Mouse (Mus musculus): ENCODE measurements around the gene Tgm6. TPM values are rescaled to one million over a fixed set of nuclear protein-coding genes. Genes with fewer than 3 reads are reported as not detected.
A peak's percentile ranks its signal among the peaks of the same experiment; 100 is the strongest.

The Tgm6 gene
- polyA plus RNA-seq, 1 experiment, result 0.07 TPM

DNA sequence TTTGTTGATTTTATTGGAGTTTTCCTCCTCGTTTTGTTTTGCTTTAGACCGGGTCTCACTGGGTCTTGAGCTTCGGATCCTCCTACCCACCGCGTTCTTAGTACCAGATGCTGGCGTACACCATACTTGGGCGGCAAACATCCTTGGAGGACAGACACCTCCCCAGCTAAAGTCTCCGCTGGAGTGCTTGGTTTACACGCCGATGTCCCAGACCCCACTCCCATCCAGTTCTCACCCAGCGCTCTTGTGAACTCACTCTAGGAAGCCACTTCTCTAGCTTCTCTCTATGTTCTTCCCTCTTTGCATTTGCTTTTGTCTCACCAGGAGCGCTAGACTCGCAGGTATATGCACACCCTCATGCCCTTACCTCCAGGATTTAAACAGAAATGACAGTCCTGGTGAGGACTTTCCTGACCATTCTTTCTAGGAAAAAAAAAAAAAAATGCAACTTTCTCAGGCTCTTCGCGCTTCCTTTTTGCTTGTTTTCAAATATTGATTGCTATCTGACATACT, 67.3 kb downstream of the Tgm6 start:
- Histone ChIP-seq H3K27me3 (ENCODE audit: control insufficient read depth, insufficient read depth, low read length) (no peaks in the 10 kb centered on the region), H3K4me3 (replicated peaks; ENCODE audit: insufficient read depth, low read depth, low read length) (peak overlapping the region; percentile 89), H3K27ac (ENCODE audit: insufficient read depth, low read length) (peak overlapping the region; percentile 2; the same call in 1 of the 2 replicates), H3K4me1 (ENCODE audit: control insufficient read depth, insufficient read depth, low read length) (peaks cover 6% of the 10 kb centered on the region)
- 2% methylated on average over 15 of the region's 15 CpGs for WGBS
- TF ChIP-seq CTCF (IDR thresholded peaks at IDR 0.05; ENCODE audit: borderline replicate concordance, insufficient read depth, low read depth, low read length), result no peak
- TF ChIP-seq POLR2A (IDR thresholded peaks at IDR 0.05; ENCODE audit: borderline replicate concordance, insufficient read depth, low read length), result no peak
- DNase-seq, result no peak

DNA sequence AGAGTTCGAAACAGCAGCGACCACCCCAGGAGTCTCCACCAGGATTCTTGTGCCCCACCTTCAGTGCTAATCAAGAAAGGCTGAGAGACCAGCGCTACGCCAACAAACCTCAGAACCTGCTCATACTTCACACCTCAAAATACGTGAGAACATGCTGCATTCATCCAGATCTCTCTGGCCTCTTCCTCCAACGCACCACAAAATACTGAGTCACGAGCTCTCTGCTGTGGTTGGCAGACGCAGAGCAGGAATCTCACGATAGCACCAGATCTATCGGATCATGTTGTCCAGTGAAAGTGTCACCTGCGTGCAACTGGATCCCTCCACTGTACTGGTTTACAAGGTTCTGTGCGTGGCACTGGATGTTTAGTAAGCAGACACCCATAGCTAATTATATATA, 76.2 kb downstream of the Tgm6 start:
- Histone ChIP-seq H3K27me3 (ENCODE audit: control insufficient read depth, insufficient read depth, low read length) (no peaks in the 10 kb centered on the region), H3K4me1 (ENCODE audit: control insufficient read depth, insufficient read depth, low read length) (no peaks in the 10 kb centered on the region), H3K27ac (ENCODE audit: insufficient read depth, low read length) (no peak overlapping the region), H3K4me3 (replicated peaks; ENCODE audit: insufficient read depth, low read depth, low read length) (no peak overlapping the region)
- no peak for DNase-seq
- no peak for TF ChIP-seq CTCF (IDR thresholded peaks at IDR 0.05; ENCODE audit: borderline replicate concordance, insufficient read depth, low read depth, low read length)
- 87% methylated on average over 12 of the region's 12 CpGs for WGBS

DNA sequence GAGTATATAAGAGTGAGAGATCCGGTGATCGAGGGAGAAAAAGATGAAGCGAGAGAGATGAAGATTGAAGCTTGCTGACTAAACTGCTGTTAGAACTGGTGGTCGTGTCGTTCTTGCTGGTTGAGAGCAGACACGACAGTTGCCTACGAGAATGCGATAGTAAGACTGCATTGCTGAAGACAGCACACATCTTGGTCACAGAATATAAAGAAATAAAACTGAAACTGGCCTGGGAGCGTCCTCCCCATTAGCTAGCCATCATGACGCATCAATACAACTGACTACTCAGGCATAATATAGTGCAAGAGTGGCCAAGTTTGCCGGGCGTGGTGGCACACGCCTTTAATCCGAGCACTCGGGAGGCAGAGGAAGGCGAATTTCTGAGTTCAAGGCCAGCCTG, 82.7 kb downstream of the Tgm6 start, which contains the start of gene Tmc2:
Gene Tmc2, plus strand, starts transcription at position 301 of the 400 bp plus-strand sequence.
- TF ChIP-seq CTCF (IDR thresholded peaks at IDR 0.05; ENCODE audit: borderline replicate concordance, insufficient read depth, low read depth, low read length) (no peak), POLR2A (IDR thresholded peaks at IDR 0.05; ENCODE audit: borderline replicate concordance, insufficient read depth, low read length) (no peak)
- Histone ChIP-seq H3K27ac (ENCODE audit: insufficient read depth, low read length) (no peak within 1 kb of the TSS), H3K4me1 (ENCODE audit: control insufficient read depth, insufficient read depth, low read length) (no peaks in the 10 kb centered on the region), H3K27me3 (ENCODE audit: control insufficient read depth, insufficient read depth, low read length) (no peaks in the 10 kb centered on the region), H3K4me3 (replicated peaks; ENCODE audit: insufficient read depth, low read depth, low read length) (no peak within 1 kb of the TSS)
- WGBS, result 66% methylated on average over 16 of the region's 16 CpGs
- no peak for DNase-seq

DNA sequence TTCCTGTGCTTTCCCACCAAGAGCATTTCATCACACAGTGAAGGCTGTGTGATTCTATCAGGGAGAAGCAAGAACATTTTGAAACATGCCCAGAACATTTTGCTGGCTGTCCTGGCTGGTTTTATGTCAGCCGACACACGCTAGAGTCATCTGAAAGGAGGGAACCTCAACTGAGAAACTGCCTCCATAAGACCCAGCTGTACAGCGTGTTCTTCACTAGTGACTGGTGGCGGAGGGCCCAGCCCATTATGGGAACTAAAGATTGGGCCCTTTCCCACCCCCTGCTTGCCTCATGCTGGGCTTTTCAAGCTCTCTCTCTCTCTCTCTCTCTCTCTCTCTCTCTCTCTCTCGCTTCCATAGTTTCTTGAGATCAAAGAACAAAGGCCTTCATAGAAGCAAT, 88.7 kb downstream of the Tgm6 start:
- TF ChIP-seq CTCF (IDR thresholded peaks at IDR 0.05; ENCODE audit: borderline replicate concordance, insufficient read depth, low read depth, low read length) (no peak), POLR2A (IDR thresholded peaks at IDR 0.05; ENCODE audit: borderline replicate concordance, insufficient read depth, low read length) (no peak)
- no peak for DNase-seq
- Histone ChIP-seq H3K4me3 (replicated peaks; ENCODE audit: insufficient read depth, low read depth, low read length) (no peak overlapping the region), H3K4me1 (ENCODE audit: control insufficient read depth, insufficient read depth, low read length) (no peaks in the 10 kb centered on the region), H3K27me3 (ENCODE audit: control insufficient read depth, insufficient read depth, low read length) (no peaks in the 10 kb centered on the region), H3K27ac (ENCODE audit: insufficient read depth, low read length) (no peak overlapping the region)
- 35% methylated on average over 5 of the region's 5 CpGs for WGBS

Other genes starting within 250 kb of the Tgm6 start
- 0.10 and 0.11 TPM in 2 replicates for gene Tgm3, start 100.1 kb upstream of the Tgm6 start, polyA plus RNA-seq (2012; rRNA removed)
- 168 and 195 TPM in 2 replicates for gene Snrpb, start 67.0 kb downstream of the Tgm6 start, polyA plus RNA-seq (2012; rRNA removed)
- not detected in 2 replicates for gene Tmc2, start 82.8 kb downstream of the Tgm6 start, polyA plus RNA-seq (2012; rRNA removed)
- 145 and 152 TPM in 2 replicates for gene Nop56, start 162.0 kb downstream of the Tgm6 start, polyA plus RNA-seq (2012; rRNA removed)
- gene Idh3b, start 172.1 kb downstream of the Tgm6 start, polyA plus RNA-seq (2012; rRNA removed), result 514 and 530 TPM in 2 replicates
- gene Ebf4, start 182.8 kb downstream of the Tgm6 start, polyA plus RNA-seq (2012; rRNA removed), result 10.2 and 10.6 TPM in 2 replicates